Mouse (Mus musculus) embryonic facial prominence, embryonic 11.5 days (tissue): ENCODE results near the gene Ifrd2. TPM values are rescaled to one million over a fixed set of nuclear protein-coding genes. Genes with fewer than 3 reads are reported as not detected.
A peak's percentile ranks its signal among the peaks of the same experiment; 100 is the strongest.

Experiments used
- ATAC-seq: fragments of 200-750 bp; cut with Nextera tagmentation; replicated peaks from 2 replicates; pipeline ENCODE4 v1.8.0; 2017; ENCODE audit warnings: low read depth; ENCODE audit not compliant: insufficient number of reproducible peaks, low FRiP score, low TSS enrichment
- DNase-seq: peaks from one replicate; pipeline ENCODE4 v3.0.0-alpha.2; 2015; ENCODE audit warnings: low spot score
- H3K27ac ChIP-seq: fragments of 300-500 bp; sonication (generic); replicated peaks from 2 replicates; pipeline ENCODE4 v1.5.1; 2014; ENCODE audit warnings: mild to moderate bottlenecking, low read depth, low read length, control low read depth
- H3K27me3 ChIP-seq: fragments of 300-500 bp; sonication (generic); 2 replicates; pipeline ENCODE4 v1.6.1; 2014; ENCODE audit warnings: mild to moderate bottlenecking, low read length, moderate library complexity, mixed read lengths; ENCODE audit not compliant: control insufficient read depth, insufficient read depth
- H3K36me3 ChIP-seq: fragments of 300-500 bp; sonication (generic); replicated peaks from 2 replicates; pipeline ENCODE4 v1.6.1; 2014; ENCODE audit warnings: low read depth, mild to moderate bottlenecking, low read length, moderate library complexity, mixed read lengths; ENCODE audit not compliant: control insufficient read depth, insufficient read depth
- H3K4me1 ChIP-seq: fragments of 300-500 bp; sonication (generic); 2 replicates; pipeline ENCODE4 v1.6.1; 2014; ENCODE audit warnings: low read length, mixed read lengths; ENCODE audit not compliant: control insufficient read depth, insufficient read depth
- H3K4me2 ChIP-seq: fragments of 300-500 bp; sonication (generic); 2 replicates; pipeline ENCODE4 v1.6.1; 2014; ENCODE audit warnings: low read depth, mild to moderate bottlenecking, control low read depth, low read length, moderate library complexity
- H3K4me3 ChIP-seq: fragments of 300-500 bp; sonication (generic); 2 replicates; pipeline ENCODE4 v1.5.1; 2014; ENCODE audit warnings: low read depth, low read length, control low read depth
- H3K9ac ChIP-seq: fragments of 300-500 bp; sonication (generic); replicated peaks from 2 replicates; pipeline ENCODE4 v1.6.1; 2014; ENCODE audit warnings: mild to moderate bottlenecking, control low read depth, low read length
- H3K9me3 ChIP-seq: fragments of 300-500 bp; sonication (generic); replicated peaks from 2 replicates; pipeline ENCODE4 v1.6.1; 2016; ENCODE audit warnings: mild to moderate bottlenecking, low read length, inconsistent platforms, mixed read lengths; ENCODE audit not compliant: control insufficient read depth
- WGBS: fragments of 180-500 bp; shearing (Covaris S2); extraction: QIAGEN DNeasy Blood & Tissue Kit; methylation state at CpG from one replicate; pipeline ENCODE4 v1.1.7; 2014; 5-methylcytosine and 5-hydroxymethylcytosine counted together
- polyA plus RNA-seq: library from polyadenylated mRNA; unstranded; fragments of >200 nt; fragmentation: Nextera tagmentation; extraction: Ambion mirVana; gene quantifications from 2 replicates; pipeline ENCODE4 v1.2.1, GENCODE M21; 2014

The Ifrd2 gene
- polyA plus RNA-seq, 1 experiment from 2014 or later: 42.3 TPM

GRCm38 (mm10) chr9:107579023-107579900 is 8.2 kb upstream of the Ifrd2 start:
- Histone ChIP-seq H3K4me2 (no peak overlapping the region), H3K4me3 (no peak overlapping the region), H3K9me3 (no peaks in the 10 kb centered on the region), H3K9ac (no peak overlapping the region; the same call in 1 of the 2 replicates), H3K27me3 (no peaks in the 10 kb centered on the region), H3K27ac (no peak overlapping the region; the same call in 1 of the 2 replicates), H3K36me3 (peaks cover 3% of the 10 kb centered on the region; the same call in 1 of the 2 replicates), H3K4me1 (no peaks in the 10 kb centered on the region; the same call in 1 of the 2 replicates)
- no peak for DNase-seq
- no peak for ATAC-seq
- 93% methylated on average over 14 of the region's 14 CpGs for WGBS

GRCm38 (mm10) chr9:107580501-107581317 is 6.7 kb upstream of the Ifrd2 start, which contains the start of gene Hyal3:
Gene Hyal3, plus strand, starts transcription at chr9:107580818.
- no peaks in the 10 kb centered on the region; the same call in 1 of the 2 replicates for H3K4me1 ChIP-seq
- ATAC-seq (peak; percentile 60), DNase-seq (peak; percentile 91)
- H3K36me3 ChIP-seq: no peaks in the 10 kb centered on the region
- under 1% methylated on average over 32 of the region's 32 CpGs for WGBS
- H3K4me2 ChIP-seq: peak within 1 kb of the TSS; percentile 88
- H3K27ac ChIP-seq: peak within 1 kb of the TSS; percentile 81
- H3K27me3 ChIP-seq: no peaks in the 10 kb centered on the region
- no peaks in the 10 kb centered on the region for H3K9me3 ChIP-seq
- peak within 1 kb of the TSS; percentile 57 for H3K4me3 ChIP-seq
- H3K9ac ChIP-seq: peak within 1 kb of the TSS; percentile 75

GRCm38 (mm10) chr9:107581584-107581983 is 5.9 kb upstream of the Ifrd2 start:
- Histone ChIP-seq H3K36me3 (no peaks in the 10 kb centered on the region), H3K4me3 (peak overlapping the region; percentile 57), H3K27ac (0 out of 2 replicates have a peak overlapping the region, but pooled peaks have one; percentile 81), H3K9me3 (no peaks in the 10 kb centered on the region), H3K27me3 (no peaks in the 10 kb centered on the region), H3K9ac (peak overlapping the region; percentile 75; the same call in 1 of the 2 replicates), H3K4me1 (no peaks in the 10 kb centered on the region; the same call in 1 of the 2 replicates), H3K4me2 (peak overlapping the region; percentile 88)
- ATAC-seq (no peak), DNase-seq (no peak)
- WGBS: 69% methylated on average over 4 of the region's 4 CpGs

- Histone ChIP-seq H3K4me3 (no peak overlapping the region), H3K9me3 (no peaks in the 10 kb centered on the region), H3K27ac (no peak overlapping the region), H3K36me3 (no peaks in the 10 kb centered on the region), H3K27me3 (no peaks in the 10 kb centered on the region), H3K9ac (no peak overlapping the region; the same call in 1 of the 2 replicates), H3K4me2 (no peak overlapping the region), H3K4me1 (no peaks in the 10 kb centered on the region; the same call in 1 of the 2 replicates)
- ATAC-seq (no peak), DNase-seq (no peak)
- 90% methylated on average over 7 of the region's 7 CpGs for WGBS
Measured at GRCm38 (mm10) chr9:107582509-107583062, 4.9 kb upstream of the Ifrd2 start.

GRCm38 (mm10) chr9:107583174-107583573 is 4.3 kb upstream of the Ifrd2 start:
- ATAC-seq: no peak
- Histone ChIP-seq H3K9me3 (no peaks in the 10 kb centered on the region), H3K9ac (no peak overlapping the region), H3K36me3 (no peaks in the 10 kb centered on the region), H3K4me1 (peaks cover under 1% of the 10 kb centered on the region), H3K4me3 (no peak overlapping the region), H3K27ac (no peak overlapping the region), H3K4me2 (no peak overlapping the region), H3K27me3 (no peaks in the 10 kb centered on the region)
- WGBS: 90% methylated on average over 14 of the region's 14 CpGs
- DNase-seq: no peak

GRCm38 (mm10) chr9:107586504-107586903 is 938 bp upstream of the Ifrd2 start:
- Histone ChIP-seq H3K27ac (no peak overlapping the region), H3K4me1 (peaks cover 3% of the 10 kb centered on the region), H3K4me2 (no peak overlapping the region), H3K9me3 (no peaks in the 10 kb centered on the region), H3K9ac (no peak overlapping the region), H3K4me3 (no peak overlapping the region), H3K27me3 (no peaks in the 10 kb centered on the region), H3K36me3 (peaks cover 5% of the 10 kb centered on the region)
- ATAC-seq (no peak), DNase-seq (no peak)
- 91% methylated on average over 5 of the region's 5 CpGs for WGBS

- 5% methylated on average over 33 of the region's 33 CpGs for WGBS
- Histone ChIP-seq H3K27me3 (no peaks in the 10 kb centered on the region), H3K9ac (peak overlapping the region; percentile 22), H3K4me2 (peak overlapping the region; percentile 56), H3K4me1 (peaks cover 3% of the 10 kb centered on the region), H3K4me3 (peak overlapping the region; percentile 45), H3K27ac (no peak overlapping the region), H3K9me3 (no peaks in the 10 kb centered on the region), H3K36me3 (peaks cover 8% of the 10 kb centered on the region)
- DNase-seq: peak; percentile 64
- ATAC-seq: no peak
Measured at GRCm38 (mm10) chr9:107587833-107588639, 594 bp downstream of the Ifrd2 start.
